Mouse (Mus musculus): ENCODE measurements at regions not wholly inside any gene's neighbourhood (a gene's known extent, or its start where the extent isn't known, plus 50 kb on each side); places are given as distances from the start of the nearest gene placed in this dataset.

GRCm38 (mm10) chr10:99406764-99407163, 143.7 kb downstream of the Dusp6 start:
- no peak for TF ChIP-seq CTCF (IDR thresholded peaks at IDR 0.05; ENCODE audit: borderline replicate concordance, insufficient read depth, low read length)
- no peak for TF ChIP-seq POLR2A (IDR thresholded peaks at IDR 0.05; ENCODE audit: low read depth, low read length)
- no peak overlapping the region for H3K27ac ChIP-seq (ENCODE audit: insufficient read depth, low read length)
- H3K4me1 ChIP-seq (ENCODE audit: control insufficient read depth, insufficient read depth, low read length) = no peaks in the 10 kb centered on the region
- H3K4me3 ChIP-seq (ENCODE audit: insufficient read depth, low read length) = no peak overlapping the region

GRCm38 (mm10) chr10:99408786-99409185, 145.8 kb downstream of the Dusp6 start:
- no peaks in the 10 kb centered on the region for H3K4me1 ChIP-seq (ENCODE audit: control insufficient read depth, insufficient read depth, low read length)
- no peak overlapping the region for H3K27ac ChIP-seq (ENCODE audit: insufficient read depth, low read length)
- TF ChIP-seq CTCF (IDR thresholded peaks at IDR 0.05; ENCODE audit: borderline replicate concordance, insufficient read depth, low read length) = no peak
- no peak for TF ChIP-seq POLR2A (IDR thresholded peaks at IDR 0.05; ENCODE audit: low read depth, low read length)
- H3K4me3 ChIP-seq (ENCODE audit: insufficient read depth, low read length) = no peak overlapping the region

- TF ChIP-seq CTCF (IDR thresholded peaks at IDR 0.05; ENCODE audit: borderline replicate concordance, insufficient read depth, low read length) (no peak), POLR2A (IDR thresholded peaks at IDR 0.05; ENCODE audit: low read depth, low read length) (no peak)
- Histone ChIP-seq H3K27ac (ENCODE audit: insufficient read depth, low read length) (no peak overlapping the region), H3K4me3 (ENCODE audit: insufficient read depth, low read length) (no peak overlapping the region), H3K4me1 (ENCODE audit: control insufficient read depth, insufficient read depth, low read length) (no peaks in the 10 kb centered on the region)
Measured at GRCm38 (mm10) chr10:99409744-99410143, 146.7 kb downstream of the Dusp6 start.

- H3K27ac ChIP-seq (ENCODE audit: insufficient read depth, low read length) = no peak overlapping the region
- TF ChIP-seq CTCF (IDR thresholded peaks at IDR 0.05; ENCODE audit: borderline replicate concordance, insufficient read depth, low read length) (no peak), POLR2A (IDR thresholded peaks at IDR 0.05; ENCODE audit: low read depth, low read length) (no peak)
- H3K4me3 ChIP-seq (ENCODE audit: insufficient read depth, low read length) = no peak overlapping the region
- H3K4me1 ChIP-seq (ENCODE audit: control insufficient read depth, insufficient read depth, low read length) = no peaks in the 10 kb centered on the region
Measured at GRCm38 (mm10) chr10:99410754-99411153, 147.7 kb downstream of the Dusp6 start.

GRCm38 (mm10) chr10:99413455-99413854, 150.4 kb downstream of the Dusp6 start:
- Histone ChIP-seq H3K27ac (ENCODE audit: insufficient read depth, low read length) (no peak overlapping the region), H3K4me1 (ENCODE audit: control insufficient read depth, insufficient read depth, low read length) (no peaks in the 10 kb centered on the region)
- no peak for TF ChIP-seq POLR2A (IDR thresholded peaks at IDR 0.05; ENCODE audit: low read depth, low read length)
- no peak for TF ChIP-seq CTCF (IDR thresholded peaks at IDR 0.05; ENCODE audit: borderline replicate concordance, insufficient read depth, low read length)

GRCm38 (mm10) chr10:99416271-99416670, 153.2 kb downstream of the Dusp6 start:
- Histone ChIP-seq H3K4me1 (ENCODE audit: control insufficient read depth, insufficient read depth, low read length) (no peaks in the 10 kb centered on the region), H3K4me3 (ENCODE audit: insufficient read depth, low read length) (no peak overlapping the region), H3K27ac (ENCODE audit: insufficient read depth, low read length) (no peak overlapping the region)
- TF ChIP-seq CTCF (IDR thresholded peaks at IDR 0.05; ENCODE audit: borderline replicate concordance, insufficient read depth, low read length) (no peak), POLR2A (IDR thresholded peaks at IDR 0.05; ENCODE audit: low read depth, low read length) (no peak)

More at GRCm38 (mm10) chr10:99413455-99413854, 150.4 kb downstream of the Dusp6 start:
- H3K4me3 ChIP-seq (ENCODE audit: insufficient read depth, low read length) = no peak overlapping the region

- H3K4me1 ChIP-seq (ENCODE audit: control insufficient read depth, insufficient read depth, low read length) = no peaks in the 10 kb centered on the region
- no peak overlapping the region for H3K27ac ChIP-seq (ENCODE audit: insufficient read depth, low read length)
- TF ChIP-seq CTCF (IDR thresholded peaks at IDR 0.05; ENCODE audit: borderline replicate concordance, insufficient read depth, low read length) (no peak), POLR2A (IDR thresholded peaks at IDR 0.05; ENCODE audit: low read depth, low read length) (no peak)
- no peak overlapping the region for H3K4me3 ChIP-seq (ENCODE audit: insufficient read depth, low read length)
Measured at GRCm38 (mm10) chr10:99416896-99417479, 154.0 kb downstream of the Dusp6 start.

GRCm38 (mm10) chr10:99417591-99417990, 154.6 kb downstream of the Dusp6 start:
- Histone ChIP-seq H3K27ac (ENCODE audit: insufficient read depth, low read length) (no peak overlapping the region), H3K4me3 (ENCODE audit: insufficient read depth, low read length) (no peak overlapping the region), H3K4me1 (ENCODE audit: control insufficient read depth, insufficient read depth, low read length) (no peaks in the 10 kb centered on the region)
- no peak for TF ChIP-seq POLR2A (IDR thresholded peaks at IDR 0.05; ENCODE audit: low read depth, low read length)

- no peaks in the 10 kb centered on the region for H3K4me1 ChIP-seq (ENCODE audit: control insufficient read depth, insufficient read depth, low read length)
- H3K27ac ChIP-seq (ENCODE audit: insufficient read depth, low read length) = no peak overlapping the region
- TF ChIP-seq CTCF (IDR thresholded peaks at IDR 0.05; ENCODE audit: borderline replicate concordance, insufficient read depth, low read length) (no peak), POLR2A (IDR thresholded peaks at IDR 0.05; ENCODE audit: low read depth, low read length) (no peak)
- no peak overlapping the region for H3K4me3 ChIP-seq (ENCODE audit: insufficient read depth, low read length)
Measured at GRCm38 (mm10) chr10:99418497-99418896, 155.5 kb downstream of the Dusp6 start.

GRCm38 (mm10) chr10:99419532-99419931, 156.5 kb downstream of the Dusp6 start:
- no peak overlapping the region for H3K27ac ChIP-seq (ENCODE audit: insufficient read depth, low read length)
- TF ChIP-seq CTCF (IDR thresholded peaks at IDR 0.05; ENCODE audit: borderline replicate concordance, insufficient read depth, low read length) (no peak), POLR2A (IDR thresholded peaks at IDR 0.05; ENCODE audit: low read depth, low read length) (no peak)
- no peaks in the 10 kb centered on the region for H3K4me1 ChIP-seq (ENCODE audit: control insufficient read depth, insufficient read depth, low read length)
- H3K4me3 ChIP-seq (ENCODE audit: insufficient read depth, low read length) = no peak overlapping the region

GRCm38 (mm10) chr10:99423406-99423805, 160.4 kb downstream of the Dusp6 start:
- no peak overlapping the region for H3K4me3 ChIP-seq (ENCODE audit: insufficient read depth, low read length)
- TF ChIP-seq CTCF (IDR thresholded peaks at IDR 0.05; ENCODE audit: borderline replicate concordance, insufficient read depth, low read length) (no peak), POLR2A (IDR thresholded peaks at IDR 0.05; ENCODE audit: low read depth, low read length) (no peak)
- no peaks in the 10 kb centered on the region for H3K4me1 ChIP-seq (ENCODE audit: control insufficient read depth, insufficient read depth, low read length)
- H3K27ac ChIP-seq (ENCODE audit: insufficient read depth, low read length) = peak overlapping the region; percentile 80
